Mouse (Mus musculus): ENCODE measurements at regions not wholly inside any gene's neighbourhood (a gene's known extent, or its start where the extent isn't known, plus 50 kb on each side); places are given as distances from the start of the nearest gene placed in this dataset.

DNA sequence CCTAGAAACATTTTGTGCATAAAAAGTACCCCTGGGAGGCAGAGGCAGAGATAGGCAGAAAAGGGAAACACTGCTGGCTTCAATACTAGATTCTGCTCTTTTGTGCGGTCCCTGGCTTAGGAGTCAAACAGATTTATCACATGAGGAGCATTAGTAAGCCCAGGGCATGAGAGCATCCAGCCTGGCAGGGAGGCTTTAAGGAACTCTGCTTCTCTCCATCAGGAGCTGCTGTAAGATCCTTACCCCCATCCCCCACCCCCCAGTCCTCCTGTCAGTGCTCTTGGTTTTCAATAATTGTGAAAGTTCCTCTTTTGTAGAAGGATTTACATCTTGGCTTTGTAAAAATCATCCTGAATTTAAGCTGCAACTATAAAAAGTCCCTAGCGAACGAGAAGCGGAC, 97.2 kb upstream of the Prdm1 start:
- TF ChIP-seq POLR2A (IDR thresholded peaks at IDR 0.05; ENCODE audit: low read depth, low read length) (no peak), CTCF (conservative IDR thresholded peaks at IDR 0.05; ENCODE audit: insufficient read depth, insufficient read length, low read depth, low read length) (no peak)

All from kidney, adult 2 months (tissue).